In the genomic region with DNA sequence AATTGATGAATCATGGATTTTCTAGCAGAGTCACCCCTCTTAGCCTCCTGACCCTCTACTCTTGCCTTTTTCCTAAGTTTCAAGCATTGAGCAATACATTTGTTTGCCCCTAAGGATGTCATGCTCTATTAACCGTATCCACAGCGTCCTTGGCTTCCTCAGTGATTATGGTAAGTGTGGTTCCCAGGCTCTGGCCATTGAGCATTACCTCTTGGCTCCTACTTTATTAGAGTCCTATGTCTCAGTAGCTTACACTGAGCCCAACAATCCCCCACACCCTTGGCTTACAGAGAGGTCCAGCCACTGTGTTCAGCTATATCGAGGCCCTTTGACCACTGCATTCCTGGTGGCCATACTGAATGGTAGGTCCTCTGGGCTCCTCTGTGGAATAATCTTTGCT, we compare ENCODE assay signal across 16 mouse cellular contexts.
"Had no signal": no experiment of that assay in that cellular context is flagged by ENCODE, and none has a peak within 500 bp of the region (broad histone marks: within the 10 kb centered on the region; RNA-seq: fewer than 3 reads in every experiment).

No protein-coding gene starts in this region.

- H3K27me3 ChIP-seq: lung, embryonic 15.5 days; megakaryocyte, embryonic 14.5 days; midbrain, embryonic 12.5 days; neural tube, embryonic 12.5 days; stomach, embryonic 15.5 days had no signal

- H3K9ac ChIP-seq: lung, embryonic 15.5 days; midbrain, embryonic 12.5 days; neural tube, embryonic 12.5 days; stomach, embryonic 15.5 days had no signal

- H3K9me3 ChIP-seq: lung, embryonic 15.5 days; megakaryocyte, embryonic 14.5 days; midbrain, embryonic 12.5 days; neural tube, embryonic 12.5 days; stomach, embryonic 15.5 days had no signal

- H3K27ac ChIP-seq: lung, embryonic 15.5 days; macrophage; midbrain, embryonic 12.5 days; neural tube, embryonic 12.5 days; stomach, embryonic 15.5 days; stomach, postnatal 0 days had no signal

- H3K4me1 ChIP-seq: megakaryocyte, embryonic 14.5 days; midbrain, embryonic 12.5 days; neural tube, embryonic 12.5 days; stomach, embryonic 15.5 days had no signal

- H3K4me2 ChIP-seq: lung, embryonic 15.5 days; midbrain, embryonic 12.5 days; neural tube, embryonic 12.5 days; stomach, embryonic 15.5 days had no signal

- H3K4me3 ChIP-seq: lung, embryonic 15.5 days; megakaryocyte, embryonic 14.5 days; midbrain, embryonic 12.5 days; neural tube, embryonic 12.5 days; stomach, embryonic 15.5 days had no signal

- ATAC-seq: lung, postnatal 0 days had no signal

- H3K36me3 ChIP-seq: lung, embryonic 15.5 days; midbrain, embryonic 12.5 days; neural tube, embryonic 12.5 days; stomach, embryonic 15.5 days had no signal

- DNase-seq: lung, adult 2 months; lung, postnatal 14 days; lung, postnatal 36 days; midbrain, embryonic 14.5 days; right cerebral cortex, postnatal 14 days; thymus, adult 2 months; thymus, postnatal 25 days; thymus, postnatal 4 days had no signal
